Mouse (Mus musculus): Measurements from ENCODE around the gene Limch1. TPM values are rescaled to one million over a fixed set of nuclear protein-coding genes. Genes with fewer than 3 reads are reported as not detected.

The Limch1 gene
- polyA plus RNA-seq, 2 experiments: 0.54 to 1.2 TPM

DNA sequence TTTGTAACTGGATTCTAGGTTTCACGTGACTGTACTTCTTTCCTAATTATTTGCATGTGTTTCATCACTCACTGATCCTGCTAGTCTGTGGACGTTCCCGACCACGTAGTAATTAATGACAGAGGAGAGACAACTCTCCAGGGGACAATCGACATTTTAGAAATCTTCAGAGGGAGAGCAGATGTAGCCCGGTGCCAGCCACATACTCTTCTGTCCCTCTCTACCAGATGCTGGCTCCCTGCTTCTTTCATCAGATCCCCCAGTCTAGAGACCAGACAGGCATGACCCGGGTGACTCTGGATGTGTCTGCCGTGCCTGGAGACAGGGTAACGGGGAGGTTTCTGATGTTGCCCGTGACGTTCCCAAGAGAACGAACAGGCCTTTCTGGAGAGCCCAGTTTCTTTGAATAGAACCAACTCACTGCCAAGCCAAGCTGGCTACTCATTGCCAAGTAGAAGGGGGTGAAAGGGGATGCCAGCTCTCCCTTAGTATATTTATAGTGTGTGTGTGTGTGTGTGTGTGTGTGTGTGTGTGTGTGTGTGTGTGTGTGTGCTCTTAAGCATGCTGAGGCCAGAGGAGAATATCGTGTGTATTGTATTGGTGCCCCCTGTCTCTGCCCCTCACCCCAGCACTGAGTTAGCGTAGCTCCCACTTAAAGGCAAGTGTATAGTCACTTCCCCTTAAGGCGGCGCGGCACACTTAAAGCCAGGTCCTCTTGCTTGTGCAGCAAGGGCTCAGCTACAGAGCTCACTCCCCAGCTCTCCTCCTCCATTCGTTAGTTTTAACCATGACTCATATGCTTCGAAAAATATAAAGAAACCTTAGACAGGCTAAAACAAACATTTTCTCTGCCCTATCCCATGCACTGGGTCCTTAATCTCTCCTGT, 233.9 kb downstream of the Limch1 start:
- Histone ChIP-seq H3K27me3 (ENCODE audit: control insufficient read depth, insufficient read depth, low read length) (no peaks in the 10 kb centered on the region), H3K4me2 (ENCODE audit: low read depth) (no peak overlapping the region), H3K36me3 (replicated peaks; ENCODE audit: control insufficient read depth, insufficient read depth, low read depth) (no peaks in the 10 kb centered on the region), H3K4me3 (ENCODE audit: insufficient read depth in 1 of 2, low read depth in 2 of 2, low read length in 2 of 2) (no peak overlapping the region), H3K9me3 (ENCODE audit: control insufficient read depth, low read length) (no peaks in the 10 kb centered on the region), H3K9ac (replicated peaks) (no peak overlapping the region), H3K4me1 (replicated peaks; ENCODE audit: control insufficient read depth in 2 of 2, insufficient read depth in 2 of 2, low read length in 1 of 2) (no peaks in the 10 kb centered on the region), H3K27ac (no peak overlapping the region)
- ATAC-seq (ENCODE audit: insufficient read depth) (no peak), DNase-seq (ENCODE audit: low read depth in 3 of 3, low spot score in 3 of 3) (no peak)
- 65% methylated on average over 19 of the region's 19 CpGs for WGBS (ENCODE audit: insufficient replicate concordance)
- no peak for TF ChIP-seq EP300 (IDR thresholded peaks at IDR 0.05; ENCODE audit: low read depth)
- no peak for TF ChIP-seq CTCF (IDR thresholded peaks at IDR 0.05; ENCODE audit: low read depth)

DNA sequence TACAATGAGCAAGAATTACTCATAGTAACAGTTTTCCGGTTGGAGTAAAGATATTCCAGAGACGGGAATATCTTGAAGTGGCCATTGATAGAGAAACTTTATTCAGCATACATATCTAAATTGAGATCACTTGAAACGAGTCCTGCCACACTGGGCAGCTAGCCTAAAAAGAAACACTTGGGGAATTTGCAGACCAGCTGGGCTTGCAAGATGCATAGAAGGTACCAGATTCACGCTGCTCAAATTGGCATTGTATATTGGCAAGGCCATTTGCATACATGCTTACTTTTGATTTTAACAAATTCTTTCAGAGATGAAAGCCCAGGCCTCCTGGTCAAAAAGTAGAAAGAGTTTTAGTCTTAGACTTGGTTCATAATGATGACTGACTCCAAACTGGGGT, 235.2 kb downstream of the Limch1 start:
- TF ChIP-seq EP300 (IDR thresholded peaks at IDR 0.05; ENCODE audit: low read depth) (no peak), CTCF (IDR thresholded peaks at IDR 0.05; ENCODE audit: low read depth) (no peak)
- H3K9ac ChIP-seq (replicated peaks): no peak overlapping the region
- H3K36me3 ChIP-seq (replicated peaks; ENCODE audit: control insufficient read depth, insufficient read depth, low read depth): no peaks in the 10 kb centered on the region
- no peak for DNase-seq (ENCODE audit: low read depth in 3 of 3, low spot score in 3 of 3)
- H3K27me3 ChIP-seq (ENCODE audit: control insufficient read depth, insufficient read depth, low read length): no peaks in the 10 kb centered on the region
- no peak overlapping the region for H3K27ac ChIP-seq
- no peak overlapping the region for H3K4me3 ChIP-seq (ENCODE audit: insufficient read depth in 1 of 2, low read depth in 2 of 2, low read length in 2 of 2)
- no peaks in the 10 kb centered on the region for H3K4me1 ChIP-seq (replicated peaks; ENCODE audit: control insufficient read depth in 2 of 2, insufficient read depth in 2 of 2, low read length in 1 of 2)
- H3K4me2 ChIP-seq (ENCODE audit: low read depth): no peak overlapping the region
- ATAC-seq (ENCODE audit: insufficient read depth): no peak
- H3K9me3 ChIP-seq (ENCODE audit: control insufficient read depth, low read length): no peaks in the 10 kb centered on the region
- WGBS (ENCODE audit: insufficient replicate concordance): 57% methylated on average over 4 of the region's 4 CpGs

DNA sequence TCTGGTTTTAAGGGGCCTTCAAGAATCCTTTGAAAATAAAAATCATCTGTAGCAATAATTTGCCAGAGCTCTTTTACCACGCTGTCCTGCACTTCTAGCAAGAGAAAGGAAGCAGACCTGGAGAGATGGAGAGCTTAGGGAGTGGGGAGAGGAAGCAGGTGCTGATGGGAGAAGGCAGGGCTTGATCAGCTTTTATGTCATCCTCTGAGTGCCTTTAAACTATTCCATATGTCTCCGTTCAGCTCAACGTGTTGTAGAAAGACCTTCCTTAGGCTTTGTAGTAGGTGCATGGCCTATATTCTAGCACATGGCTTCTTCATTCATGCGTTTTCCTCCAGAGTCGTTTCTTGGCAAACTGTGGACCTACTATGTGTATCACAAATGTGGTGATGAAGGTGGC, 237.5 kb downstream of the Limch1 start:
- DNase-seq (ENCODE audit: low read depth in 3 of 3, low spot score in 3 of 3) (no peak), ATAC-seq (ENCODE audit: insufficient read depth) (no peak)
- no peak overlapping the region for H3K4me3 ChIP-seq (ENCODE audit: insufficient read depth in 1 of 2, low read depth in 2 of 2, low read length in 2 of 2)
- H3K9ac ChIP-seq (replicated peaks): no peak overlapping the region
- TF ChIP-seq EP300 (IDR thresholded peaks at IDR 0.05; ENCODE audit: low read depth) (no peak), CTCF (IDR thresholded peaks at IDR 0.05; ENCODE audit: low read depth) (no peak)
- no peak overlapping the region for H3K4me2 ChIP-seq (ENCODE audit: low read depth)
- H3K36me3 ChIP-seq (replicated peaks; ENCODE audit: control insufficient read depth, insufficient read depth, low read depth): no peaks in the 10 kb centered on the region
- no peaks in the 10 kb centered on the region for H3K9me3 ChIP-seq (ENCODE audit: control insufficient read depth, low read length)
- no peaks in the 10 kb centered on the region for H3K27me3 ChIP-seq (ENCODE audit: control insufficient read depth, insufficient read depth, low read length)
- 63% methylated on average over 5 of the region's 5 CpGs for WGBS (ENCODE audit: insufficient replicate concordance)
- H3K27ac ChIP-seq: no peak overlapping the region
- no peaks in the 10 kb centered on the region for H3K4me1 ChIP-seq (replicated peaks; ENCODE audit: control insufficient read depth in 2 of 2, insufficient read depth in 2 of 2, low read length in 1 of 2)

DNA sequence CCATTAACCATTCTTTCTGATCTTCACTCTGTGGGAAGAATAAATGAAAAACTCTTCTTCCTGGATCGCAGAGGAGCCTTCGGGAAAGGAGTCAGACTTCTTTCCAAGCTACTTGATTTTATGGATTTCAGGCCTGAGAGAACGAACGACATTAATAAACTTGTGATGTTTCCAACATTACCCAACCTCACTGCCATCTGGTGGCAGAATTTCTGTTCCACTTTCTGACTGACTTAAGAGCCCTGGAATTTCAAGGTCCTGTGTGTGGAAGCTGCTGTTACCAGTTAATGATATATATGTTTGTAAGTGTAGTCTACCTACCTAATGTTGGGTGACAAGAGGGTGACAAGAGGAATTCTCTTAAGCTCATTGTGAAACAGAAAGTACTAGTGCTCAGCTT, 243.3 kb downstream of the Limch1 start:
- H3K4me3 ChIP-seq (ENCODE audit: insufficient read depth in 1 of 2, low read depth in 2 of 2, low read length in 2 of 2): no peak overlapping the region
- 66% methylated on average over 4 of the region's 4 CpGs for WGBS (ENCODE audit: insufficient replicate concordance)
- no peaks in the 10 kb centered on the region for H3K27me3 ChIP-seq (ENCODE audit: control insufficient read depth, insufficient read depth, low read length)
- no peak for DNase-seq (ENCODE audit: low read depth in 3 of 3, low spot score in 3 of 3)
- no peaks in the 10 kb centered on the region for H3K4me1 ChIP-seq (replicated peaks; ENCODE audit: control insufficient read depth in 2 of 2, insufficient read depth in 2 of 2, low read length in 1 of 2)
- no peak overlapping the region for H3K27ac ChIP-seq
- no peak overlapping the region for H3K9ac ChIP-seq (replicated peaks)
- no peak overlapping the region for H3K4me2 ChIP-seq (ENCODE audit: low read depth)
- H3K36me3 ChIP-seq (replicated peaks; ENCODE audit: control insufficient read depth, insufficient read depth, low read depth): no peaks in the 10 kb centered on the region
- TF ChIP-seq EP300 (IDR thresholded peaks at IDR 0.05; ENCODE audit: low read depth) (no peak), CTCF (IDR thresholded peaks at IDR 0.05; ENCODE audit: low read depth) (no peak)
- ATAC-seq (ENCODE audit: insufficient read depth): no peak
- no peaks in the 10 kb centered on the region for H3K9me3 ChIP-seq (ENCODE audit: control insufficient read depth, low read length)

DNA sequence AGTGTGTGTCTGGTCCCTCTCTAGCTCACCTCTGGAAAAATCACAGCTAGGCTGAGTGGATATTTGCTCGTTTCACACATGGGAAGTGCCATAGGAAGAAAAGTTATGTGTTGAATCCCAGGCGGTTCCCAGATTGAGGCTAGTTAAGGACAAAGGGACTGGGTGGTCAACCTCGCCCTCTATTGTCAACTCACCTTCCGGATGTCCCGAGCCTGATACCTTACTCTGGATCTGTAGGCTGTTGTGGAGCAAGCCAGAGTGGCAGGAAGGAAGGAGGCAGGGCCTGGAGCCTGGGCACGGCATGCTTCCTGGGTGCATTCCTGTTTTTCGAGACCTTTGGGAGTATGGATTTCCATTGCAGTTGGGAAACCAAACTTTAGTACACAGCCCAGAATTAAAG, 243.9 kb downstream of the Limch1 start:
- TF ChIP-seq EP300 (IDR thresholded peaks at IDR 0.05; ENCODE audit: low read depth): no peak
- no peak for TF ChIP-seq CTCF (IDR thresholded peaks at IDR 0.05; ENCODE audit: low read depth)
- Histone ChIP-seq H3K4me1 (replicated peaks; ENCODE audit: control insufficient read depth in 2 of 2, insufficient read depth in 2 of 2, low read length in 1 of 2) (no peaks in the 10 kb centered on the region), H3K9ac (replicated peaks) (no peak overlapping the region)

More for the DNA sequence above, 243.9 kb downstream of the Limch1 start:
- Histone ChIP-seq H3K27me3 (ENCODE audit: control insufficient read depth, insufficient read depth, low read length) (no peaks in the 10 kb centered on the region), H3K36me3 (replicated peaks; ENCODE audit: control insufficient read depth, insufficient read depth, low read depth) (no peaks in the 10 kb centered on the region), H3K9me3 (ENCODE audit: control insufficient read depth, low read length) (no peaks in the 10 kb centered on the region), H3K27ac (no peak overlapping the region), H3K4me3 (ENCODE audit: insufficient read depth in 1 of 2, low read depth in 2 of 2, low read length in 2 of 2) (no peak overlapping the region), H3K4me2 (ENCODE audit: low read depth) (no peak overlapping the region)
- DNase-seq (ENCODE audit: low read depth in 3 of 3, low spot score in 3 of 3): no peak
- no peak for ATAC-seq (ENCODE audit: insufficient read depth)
- WGBS (ENCODE audit: insufficient replicate concordance): 56% methylated on average over 7 of the region's 7 CpGs

Measured in liver, embryonic 14.5 days (tissue).